Mouse (Mus musculus): Measurements from ENCODE around the gene Pard3b.

The Pard3b gene

GRCm38 (mm10) chr1:61742831-61743230 lies 104.2 kb downstream of the Pard3b start:
- in situ Hi-C loops (cut with MboI; ENCODE audit: unreplicated experiment in 2 of 2): no loop called here

DNA sequence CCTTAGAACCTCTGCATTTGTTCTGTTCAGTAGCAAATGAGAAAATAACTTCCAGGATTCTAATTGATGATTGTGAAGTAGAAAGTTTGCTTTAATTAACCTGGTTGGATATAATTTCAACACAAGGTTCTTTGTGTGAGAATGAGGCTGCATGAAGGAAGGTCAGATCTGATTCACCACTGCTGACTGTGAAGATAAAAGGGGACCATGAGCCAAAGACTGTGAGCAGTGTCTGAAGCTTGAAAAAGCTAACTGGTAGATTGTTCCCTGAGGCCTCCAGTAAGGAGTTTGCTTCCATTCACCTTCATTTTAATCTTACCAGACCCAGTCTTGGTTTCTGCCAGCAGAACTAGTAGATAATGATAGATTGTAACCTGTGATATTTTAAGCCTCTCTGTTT lies 108.9 kb downstream of the Pard3b start:
- in situ Hi-C loops (cut with MboI; ENCODE audit: unreplicated experiment in 2 of 2): no loop called here

- in situ Hi-C loops (cut with MboI; ENCODE audit: unreplicated experiment in 2 of 2): no loop called here
Observed at GRCm38 (mm10) chr1:61751008-61751407, 112.4 kb downstream of the Pard3b start.

- in situ Hi-C loops (cut with MboI; ENCODE audit: unreplicated experiment in 2 of 2): no loop called here
Observed at GRCm38 (mm10) chr1:61756771-61757170, 118.1 kb downstream of the Pard3b start.

- in situ Hi-C loops (cut with MboI; ENCODE audit: unreplicated experiment in 2 of 2): no loop called here
Observed at GRCm38 (mm10) chr1:61771213-61771612, 132.6 kb downstream of the Pard3b start.

DNA sequence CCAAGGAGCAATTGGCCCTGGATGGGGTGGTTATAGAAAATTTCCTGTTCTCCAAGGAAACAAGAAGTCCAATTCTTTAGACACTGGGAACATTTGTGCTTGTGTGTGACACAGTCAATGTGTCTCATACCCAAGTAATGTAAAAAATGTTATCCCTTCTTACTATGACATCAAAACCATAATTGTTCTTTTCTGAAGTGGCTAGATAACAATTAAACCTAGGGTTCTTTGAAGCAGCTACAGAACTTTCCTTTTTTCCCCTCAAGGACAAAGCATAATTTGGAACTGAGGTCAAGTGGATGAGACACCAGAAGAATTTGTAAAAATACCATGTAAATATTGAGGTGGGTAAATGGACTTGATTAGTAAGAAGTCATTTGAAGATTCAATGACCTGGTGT lies 140.1 kb downstream of the Pard3b start:
- in situ Hi-C loops (cut with MboI; ENCODE audit: unreplicated experiment in 2 of 2): no loop called here

DNA sequence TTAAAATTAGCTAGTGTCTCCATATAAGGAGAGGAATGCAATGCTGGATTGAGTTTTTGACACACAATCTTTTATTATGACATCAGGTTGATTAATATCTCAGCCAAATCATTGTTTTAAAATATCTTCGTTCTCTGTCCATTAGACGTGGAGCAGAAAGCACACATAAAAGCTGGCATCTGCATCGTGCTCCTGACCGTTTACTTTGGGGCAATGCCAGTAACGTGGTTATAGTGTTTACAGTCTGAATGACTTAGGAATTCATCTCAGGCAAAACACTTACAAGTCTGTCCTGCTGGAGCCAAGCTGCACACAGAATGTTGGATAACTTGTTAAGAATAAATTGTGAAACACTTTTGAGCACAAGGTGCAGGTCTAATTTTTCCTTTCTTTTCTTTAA lies 141.3 kb downstream of the Pard3b start:
- in situ Hi-C loops (cut with MboI; ENCODE audit: unreplicated experiment in 2 of 2): no loop called here

DNA sequence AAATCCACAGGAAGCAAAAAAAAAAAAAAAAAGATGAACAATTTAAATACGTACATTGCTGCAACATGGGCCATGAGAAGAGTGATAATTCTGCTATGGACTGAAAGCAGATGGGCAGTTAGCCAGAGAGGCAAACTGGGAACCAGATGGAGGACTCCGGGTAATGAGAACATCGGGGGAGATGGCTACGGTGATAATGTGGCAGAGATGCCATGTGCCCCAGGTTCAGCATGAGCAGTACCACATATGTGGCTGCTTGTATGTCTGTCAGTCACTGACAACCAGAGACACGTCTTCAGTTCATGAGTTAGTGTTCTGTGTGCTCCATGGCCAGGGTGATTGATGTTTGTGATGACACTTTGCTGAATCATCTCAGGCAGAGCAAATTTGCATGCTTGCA lies 157.7 kb downstream of the Pard3b start:
- in situ Hi-C loops (cut with MboI; ENCODE audit: unreplicated experiment in 2 of 2): no loop called here

GRCm38 (mm10) chr1:61820213-61820612 lies 181.6 kb downstream of the Pard3b start:
- in situ Hi-C loops (cut with MboI; ENCODE audit: unreplicated experiment in 2 of 2): no loop called here

- in situ Hi-C loops (cut with MboI; ENCODE audit: unreplicated experiment in 2 of 2): no loop called here
Observed at GRCm38 (mm10) chr1:61825560-61826191, 187.1 kb downstream of the Pard3b start.

DNA sequence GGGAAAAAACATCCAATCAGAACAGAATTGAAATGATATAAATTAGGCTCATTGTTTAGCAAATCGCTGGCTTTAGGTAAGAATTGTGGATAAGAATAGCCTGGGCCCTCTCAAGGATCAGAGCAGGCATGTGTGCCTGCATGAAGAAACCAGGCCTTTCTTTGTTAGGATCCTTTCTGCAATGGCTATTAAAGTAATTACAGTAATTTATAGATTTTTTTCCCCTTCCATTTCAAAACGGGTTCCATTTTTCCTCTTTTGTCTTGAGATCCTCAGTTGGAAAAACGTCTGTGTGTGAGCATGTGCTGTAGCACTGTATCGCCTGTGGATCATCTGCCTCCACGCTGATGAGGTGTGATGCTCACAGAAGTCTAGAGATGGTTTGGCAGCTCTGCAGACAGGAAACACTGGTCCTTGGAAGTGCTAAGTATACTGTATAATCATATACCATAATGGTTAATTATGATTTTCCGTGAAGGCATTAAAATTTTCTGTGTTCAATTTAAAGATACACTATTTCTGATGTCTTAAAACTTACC lies 198.5 kb downstream of the Pard3b start:
- in situ Hi-C loops (cut with MboI; ENCODE audit: unreplicated experiment in 2 of 2): no loop called here

GRCm38 (mm10) chr1:61846606-61847005 lies 208.0 kb downstream of the Pard3b start:
- in situ Hi-C loops (cut with MboI; ENCODE audit: unreplicated experiment in 2 of 2): no loop called here

DNA sequence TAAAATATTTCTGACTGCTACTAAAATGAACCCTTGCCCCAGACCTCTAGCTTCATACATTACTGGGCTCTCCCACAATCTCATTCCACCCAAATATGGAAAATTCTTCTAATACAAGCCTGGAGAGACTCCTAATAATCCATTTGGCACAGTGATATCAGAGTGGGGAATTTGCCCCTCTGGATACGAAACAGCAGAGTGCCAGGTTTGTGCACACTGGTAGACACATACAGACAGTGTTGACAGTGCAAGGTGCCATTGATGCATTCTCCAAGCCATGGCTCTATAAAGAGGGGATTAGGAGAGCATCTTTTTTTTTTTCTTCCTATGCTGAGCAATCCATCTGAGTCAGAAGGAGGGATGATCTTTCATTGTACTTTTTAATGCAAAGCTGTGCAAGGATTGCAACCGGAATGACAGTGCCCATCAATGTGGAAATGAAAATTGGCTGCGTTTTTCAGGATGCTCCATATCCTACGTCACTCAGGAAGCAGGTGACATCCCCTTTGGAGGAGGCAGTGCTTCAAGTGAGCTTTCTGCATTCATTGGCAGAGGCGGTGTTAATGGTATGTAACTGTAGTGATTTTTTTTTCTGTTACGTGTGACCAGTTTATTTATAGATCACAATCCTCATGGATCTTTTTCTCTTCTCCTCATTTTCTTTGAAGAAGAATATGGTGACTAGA lies 210.5 kb downstream of the Pard3b start:
- in situ Hi-C loops (cut with MboI; ENCODE audit: unreplicated experiment in 2 of 2): no loop called here

DNA sequence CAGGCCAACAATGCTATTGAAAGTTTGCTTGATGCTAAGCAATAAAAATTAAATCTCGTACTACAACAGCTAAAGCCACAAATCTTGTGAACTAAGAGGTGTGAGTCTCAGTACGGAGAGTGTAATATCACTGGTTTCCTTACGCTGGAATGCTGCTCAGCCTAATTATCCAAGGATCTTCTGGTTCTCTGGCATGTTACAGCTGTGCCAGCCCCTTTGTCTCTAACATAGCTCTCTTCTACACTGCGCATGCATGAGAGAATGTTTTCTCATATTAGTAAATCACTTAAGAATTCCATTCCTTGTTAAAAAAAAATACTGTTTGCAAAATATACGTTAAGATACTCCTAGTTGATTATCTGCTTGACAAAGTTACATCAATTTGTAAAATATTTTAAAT lies 211.8 kb downstream of the Pard3b start:
- in situ Hi-C loops (cut with MboI; ENCODE audit: unreplicated experiment in 2 of 2): no loop called here

DNA sequence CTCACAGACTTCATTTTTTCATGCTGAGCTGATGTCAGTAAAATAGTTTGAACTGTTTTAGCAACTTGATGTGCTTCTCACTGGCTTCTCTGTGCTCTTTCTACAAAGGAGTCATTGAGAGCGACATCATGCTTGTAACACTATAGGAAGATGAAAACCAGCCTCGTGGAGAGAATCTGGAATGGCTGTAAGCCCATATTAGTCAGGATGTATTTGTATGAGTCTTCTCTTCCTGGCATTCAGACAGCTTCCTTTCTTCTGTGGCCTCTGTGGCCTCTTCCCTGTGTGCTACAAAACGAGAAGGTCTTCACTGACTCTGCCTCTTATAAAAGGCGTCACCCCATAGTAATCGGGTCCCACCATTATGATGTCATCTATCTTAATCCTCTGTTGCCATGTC lies 212.6 kb downstream of the Pard3b start:
- in situ Hi-C loops (cut with MboI; ENCODE audit: unreplicated experiment in 2 of 2): no loop called here

DNA sequence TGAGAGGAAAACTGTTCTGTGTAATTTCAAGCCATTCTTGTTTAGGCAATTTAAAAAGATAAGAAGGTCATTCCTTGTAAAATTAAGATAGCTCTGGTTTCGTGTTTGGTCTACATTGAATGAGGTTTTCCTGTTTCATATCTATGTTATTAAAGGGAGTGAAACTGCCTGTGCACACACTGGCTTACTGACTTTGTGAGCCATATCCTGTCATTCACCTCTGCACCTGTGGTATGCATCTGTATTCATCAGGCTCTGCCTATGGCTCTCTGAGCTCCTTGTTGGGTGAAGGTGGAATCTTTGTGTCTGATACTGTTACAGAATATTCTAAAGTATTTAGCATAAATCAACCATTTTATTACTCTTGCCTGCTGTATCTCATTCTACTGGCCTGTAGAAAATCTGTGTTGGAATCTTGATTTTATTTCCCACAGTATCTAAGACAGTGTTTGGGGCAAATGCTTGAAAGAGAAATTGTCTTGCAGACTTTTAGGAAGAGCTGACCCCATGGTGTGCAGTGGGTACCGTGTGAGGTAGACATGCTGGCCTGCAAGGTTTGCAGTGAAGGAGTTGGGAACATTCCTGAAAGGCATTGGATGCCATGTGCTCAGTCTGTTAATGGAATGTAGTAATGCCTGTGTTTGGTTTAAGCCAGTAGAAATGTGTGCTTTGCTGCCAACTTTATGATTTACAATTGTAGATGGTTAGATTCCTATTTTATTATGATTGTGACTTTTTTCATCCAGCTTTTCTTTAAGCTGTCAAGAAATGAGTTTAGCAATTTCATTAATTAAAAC lies 228.9 kb downstream of the Pard3b start:
- in situ Hi-C loops (cut with MboI; ENCODE audit: unreplicated experiment in 2 of 2): no loop called here

DNA sequence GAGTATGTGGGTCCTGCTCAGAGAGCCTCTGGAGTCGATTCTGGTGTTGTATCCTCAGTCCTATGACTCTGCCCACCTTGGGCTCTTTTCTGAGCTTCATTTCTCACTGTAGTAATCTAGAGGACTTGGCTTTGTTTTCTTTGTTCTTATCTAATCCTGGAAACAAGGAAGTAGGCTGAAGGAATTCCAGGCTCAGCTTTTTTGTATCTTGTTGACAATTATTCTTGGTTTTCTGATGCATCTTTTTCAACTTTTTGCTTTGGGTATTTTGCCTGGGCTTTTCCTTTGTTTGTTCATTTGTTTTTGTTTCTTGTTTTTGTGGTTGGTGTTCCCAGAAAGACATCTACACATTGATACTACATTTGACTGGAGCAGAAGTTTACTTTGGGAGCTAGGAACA lies 236.3 kb downstream of the Pard3b start:
- in situ Hi-C loops (cut with MboI; ENCODE audit: unreplicated experiment in 2 of 2): no loop called here

- in situ Hi-C loops (cut with MboI; ENCODE audit: unreplicated experiment in 2 of 2): no loop called here
Observed at GRCm38 (mm10) chr1:61879706-61880470, 241.3 kb downstream of the Pard3b start.

- in situ Hi-C loops (cut with MboI; ENCODE audit: unreplicated experiment in 2 of 2): no loop called here
Observed at GRCm38 (mm10) chr1:61896048-61896447, 257.4 kb downstream of the Pard3b start.

DNA sequence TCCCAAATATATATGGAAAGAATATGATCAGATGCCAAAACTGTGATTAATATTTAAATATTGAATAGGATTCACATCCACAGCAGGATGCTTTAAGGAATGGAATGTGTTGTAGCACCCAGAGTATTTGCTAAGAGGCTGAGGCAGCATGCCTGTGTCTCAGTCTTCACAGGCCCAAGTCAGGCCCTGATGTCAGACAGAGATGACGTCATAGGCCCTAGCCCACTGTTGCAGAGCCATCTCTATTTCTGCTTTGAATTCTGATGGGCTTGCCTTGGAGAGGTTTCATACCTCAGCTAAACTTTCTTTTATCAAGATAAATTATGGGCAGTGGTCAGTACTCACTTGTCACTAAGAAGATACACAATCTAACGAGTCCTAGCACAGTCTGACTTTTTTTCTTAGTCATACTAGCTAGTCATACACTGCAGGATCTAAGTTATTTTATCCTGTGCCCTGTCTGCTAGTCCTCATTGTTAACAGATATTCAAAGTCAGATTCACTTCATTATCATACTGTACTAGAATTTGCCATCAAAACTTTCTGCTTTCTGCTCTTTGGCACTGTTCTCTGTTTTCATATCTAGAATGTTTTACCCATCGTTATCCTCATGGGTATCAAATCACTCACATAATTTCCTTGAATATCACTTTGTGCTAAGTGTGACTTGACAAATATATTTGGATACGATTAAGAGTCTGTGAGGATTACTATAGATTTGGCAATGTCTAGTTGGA lies 264.8 kb downstream of the Pard3b start:
- in situ Hi-C loops (cut with MboI; ENCODE audit: unreplicated experiment in 2 of 2): no loop called here
